Mouse (Mus musculus) heart, postnatal 0 days (tissue): ENCODE measurements around the gene Ccdc74a.

Experiments used
- CTCF ChIP-seq: IDR thresholded peaks from 2 replicates; pipeline ENCODE4 v1.5.1; 2016; ENCODE audit warnings: antibody characterized with exemption, control low read depth, low read depth
- EP300 ChIP-seq: IDR thresholded peaks from 2 replicates; pipeline ENCODE4 v1.6.1; 2016; ENCODE audit warnings: antibody characterized with exemption, low read depth

GRCm38 (mm10) chr16:17665568-17665967 lies 19.3 kb downstream of the Ccdc74a start:
- no peak for TF ChIP-seq CTCF
- no peak for TF ChIP-seq EP300
